Mouse (Mus musculus) MEL (cell line): Measurements from ENCODE around the gene Myo18b.

Source experiments
- CHD2 ChIP-seq: IDR thresholded peaks from 2 replicates; pipeline ENCODE4 v1.6.1; 2011; ENCODE audit warnings: low read length, improper control_type of control experiment
- CTCF ChIP-seq, 3 experiments: IDR thresholded peaks in 2 of 3; conservative IDR thresholded peaks in 1 of 3; 2 replicates each; pipeline ENCODE4 v1.5.1; 2011 to 2012; ENCODE audit warnings: low read length in 3 of 3, low read depth in 2 of 3, mild to moderate bottlenecking in 2 of 3, improper control_type of control experiment in 1 of 3, inconsistent platforms in 1 of 3, mixed read lengths in 1 of 3, moderate library complexity in 1 of 3; ENCODE audit not compliant: control insufficient read depth in 1 of 3, insufficient read depth in 1 of 3, poor library complexity in 1 of 3, severe bottlenecking in 1 of 3
- EP300 ChIP-seq, 2 experiments: IDR thresholded peaks; 2 replicates each; pipeline ENCODE4 v1.6.1; 2011; ENCODE audit warnings: improper control_type of control experiment in 2 of 2, low read length in 2 of 2, low read depth in 1 of 2, mild to moderate bottlenecking in 1 of 2
- GABPA ChIP-seq: IDR thresholded peaks from 2 replicates; pipeline ENCODE4 v1.6.1; 2012; ENCODE audit warnings: low read depth, mild to moderate bottlenecking, inconsistent platforms, low read length, improper control_type of control experiment, moderate library complexity
- GATA1 ChIP-seq: IDR thresholded peaks from 2 replicates; pipeline ENCODE4 v1.6.1; 2011; ENCODE audit warnings: low read depth, low read length, improper control_type of control experiment
- HCFC1 ChIP-seq: IDR thresholded peaks from 2 replicates; pipeline ENCODE4 v1.6.1; 2012; ENCODE audit warnings: low read depth, mild to moderate bottlenecking, inconsistent platforms, low read length, improper control_type of control experiment, moderate library complexity
- MAFK ChIP-seq: IDR thresholded peaks from 2 replicates; pipeline ENCODE4 v1.6.1; 2011; ENCODE audit warnings: low read depth, mild to moderate bottlenecking, low read length, improper control_type of control experiment, borderline replicate concordance
- MAZ ChIP-seq: IDR thresholded peaks from 2 replicates; pipeline ENCODE4 v1.6.1; 2012; ENCODE audit warnings: low read depth, mild to moderate bottlenecking, inconsistent platforms, low read length, improper control_type of control experiment
- POLR2A ChIP-seq, 2 experiments: IDR thresholded peaks; 2 replicates each; pipeline ENCODE4 v1.6.1; 2011 to 2012; ENCODE audit warnings: low read length in 2 of 2, mild to moderate bottlenecking in 2 of 2, control low read depth in 1 of 2, improper control_type of control experiment in 1 of 2, low read depth in 1 of 2, moderate library complexity in 1 of 2; ENCODE audit not compliant: control insufficient read depth in 1 of 2, insufficient read depth in 1 of 2, poor library complexity in 1 of 2
- TAL1 ChIP-seq: IDR thresholded peaks from 2 replicates; pipeline ENCODE4 v1.6.1; 2012; ENCODE audit warnings: mild to moderate bottlenecking, inconsistent platforms, low read length, moderate library complexity, mixed read lengths
- USF1 ChIP-seq: IDR thresholded peaks from 2 replicates; pipeline ENCODE4 v1.6.1; 2014; ENCODE audit warnings: low read depth, mild to moderate bottlenecking, inconsistent platforms, low read length, improper control_type of control experiment, moderate library complexity
- ZKSCAN1 ChIP-seq: IDR thresholded peaks from 2 replicates; pipeline ENCODE4 v1.6.1; 2012; ENCODE audit warnings: low read depth, mild to moderate bottlenecking, inconsistent platforms, low read length, improper control_type of control experiment, moderate library complexity

DNA sequence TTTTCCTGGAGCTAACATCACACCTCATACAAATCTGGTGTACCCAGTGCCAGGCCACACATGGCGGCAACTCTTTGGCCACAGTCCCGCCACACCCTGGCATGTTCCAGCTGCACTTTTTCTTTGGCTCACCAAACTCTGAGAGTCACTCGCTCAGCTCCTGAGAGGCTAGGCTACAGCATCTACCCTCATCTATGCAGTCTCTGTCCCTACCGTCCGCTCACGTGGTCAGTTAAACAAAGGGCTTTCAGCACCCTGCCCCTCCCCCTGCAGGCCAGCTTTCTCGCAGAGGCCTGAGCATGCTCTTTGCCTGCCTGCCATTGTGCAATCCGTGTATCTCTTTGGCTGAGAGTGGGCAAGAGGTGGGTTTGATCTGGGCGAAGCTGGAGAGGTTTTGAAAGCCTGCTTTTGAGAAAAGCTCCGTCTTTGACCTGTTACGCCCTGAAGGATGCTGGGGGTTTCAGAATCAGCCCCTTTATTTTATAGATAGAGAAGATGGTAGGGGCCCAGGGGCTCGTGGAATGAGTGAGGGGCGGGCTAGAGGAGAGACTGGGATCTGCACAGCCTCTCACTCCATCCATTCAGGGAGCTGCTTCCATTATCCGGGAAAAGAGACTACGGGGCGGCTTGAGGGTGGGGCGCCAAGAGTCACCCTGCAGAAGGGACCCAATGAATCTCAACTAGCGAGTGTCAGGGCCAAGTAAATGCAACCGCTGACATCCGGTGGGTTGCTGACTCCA lies 252.5 kb downstream of the Myo18b start:
- TF ChIP-seq POLR2A (IDR thresholded peaks at IDR 0.05; ENCODE audit: control insufficient read depth in 1 of 2, insufficient read depth in 1 of 2, low read depth in 1 of 2, low read length in 2 of 2, poor library complexity in 1 of 2) = no peak
- TF ChIP-seq HCFC1 = no peak
- no peak for TF ChIP-seq CHD2
- no peak for TF ChIP-seq MAZ
- TF ChIP-seq EP300 (IDR thresholded peaks at IDR 0.05; ENCODE audit: low read depth in 1 of 2, low read length in 2 of 2) = no peak
- no peak for TF ChIP-seq GATA1
- TF ChIP-seq ZKSCAN1 = no peak
- no peak for TF ChIP-seq GABPA
- no peak for TF ChIP-seq CTCF (IDR thresholded peaks at IDR 0.05 in 2 of 3, conservative IDR thresholded peaks at IDR 0.05 in 1 of 3; ENCODE audit: control insufficient read depth in 1 of 3, insufficient read depth in 1 of 3, low read depth in 2 of 3, low read length in 3 of 3, poor library complexity in 1 of 3, severe bottlenecking in 1 of 3)
- no peak for TF ChIP-seq MAFK
- TF ChIP-seq USF1 = no peak
- no peak for TF ChIP-seq TAL1
